Mouse (Mus musculus): ENCODE results near the gene Galnt10. TPM values are rescaled to one million over a fixed set of nuclear protein-coding genes. Genes with fewer than 3 reads are reported as not detected.
A peak's percentile ranks its signal among the peaks of the same experiment; 100 is the strongest.

The Galnt10 gene
- total RNA-seq, 1 experiment = 13.5 TPM

GRCm38 (mm10) chr11:57707114-57707798, 62.0 kb downstream of the Galnt10 start:
- H3K4me3 ChIP-seq (ENCODE audit: insufficient read depth in 1 of 2, low read depth in 1 of 2, low read length in 2 of 2, poor library complexity in 1 of 2, severe bottlenecking in 1 of 2) = no peak overlapping the region
- no peak overlapping the region for H3K9ac ChIP-seq (ENCODE audit: insufficient read depth, low read depth, low read length, poor library complexity, severe bottlenecking)
- TF ChIP-seq MAFK (IDR thresholded peaks at IDR 0.05; ENCODE audit: insufficient read depth, low read depth, low read length) = 0 out of 2 replicates have a peak, but pooled peaks have one; percentile 68
- no peak for TF ChIP-seq HCFC1 (IDR thresholded peaks at IDR 0.05; ENCODE audit: borderline replicate concordance, insufficient read depth, low read length)
- no peak for TF ChIP-seq CHD2 (IDR thresholded peaks at IDR 0.05; ENCODE audit: low read depth, low read length)
- no peaks in the 10 kb centered on the region for H3K4me1 ChIP-seq (ENCODE audit: control insufficient read depth in 2 of 2, insufficient read depth in 2 of 2, low read length in 2 of 2, poor library complexity in 1 of 2)
- no peak for DNase-seq (ENCODE audit: low read depth, low spot score)
- H3K36me3 ChIP-seq (ENCODE audit: control insufficient read depth, insufficient read depth, low read length, poor library complexity, severe bottlenecking) = no peaks in the 10 kb centered on the region; the same call in 1 of the 2 replicates
- H3K27ac ChIP-seq (ENCODE audit: insufficient read depth, low read depth, low read length, poor library complexity, severe bottlenecking) = no peak overlapping the region
- in situ Hi-C loops (cut with MboI; ENCODE audit: low sequenced_read_pairs in 2 of 2, unreplicated experiment in 2 of 2) = no loop called here
- no peaks in the 10 kb centered on the region for H3K9me3 ChIP-seq (ENCODE audit: control insufficient read depth, insufficient read depth, low read depth, low read length)

- TF ChIP-seq ZC3H11A (IDR thresholded peaks at IDR 0.05; ENCODE audit: borderline replicate concordance, low read depth, low read length) (no peak), CHD2 (IDR thresholded peaks at IDR 0.05; ENCODE audit: low read depth, low read length) (no peak)
- in situ Hi-C loops (cut with MboI; ENCODE audit: low sequenced_read_pairs in 2 of 2, unreplicated experiment in 2 of 2) = no loop called here
- Histone ChIP-seq H3K9me3 (ENCODE audit: control insufficient read depth, insufficient read depth, low read depth, low read length) (no peaks in the 10 kb centered on the region), H3K4me3 (ENCODE audit: insufficient read depth in 1 of 2, low read depth in 1 of 2, low read length in 2 of 2, poor library complexity in 1 of 2, severe bottlenecking in 1 of 2) (no peak overlapping the region), H3K36me3 (ENCODE audit: control insufficient read depth, insufficient read depth, low read length, poor library complexity, severe bottlenecking) (no peaks in the 10 kb centered on the region; the same call in 1 of the 2 replicates), H3K27ac (ENCODE audit: insufficient read depth, low read depth, low read length, poor library complexity, severe bottlenecking) (no peak overlapping the region), H3K9ac (ENCODE audit: insufficient read depth, low read depth, low read length, poor library complexity, severe bottlenecking) (no peak overlapping the region), H3K4me1 (ENCODE audit: control insufficient read depth in 2 of 2, insufficient read depth in 2 of 2, low read length in 2 of 2, poor library complexity in 1 of 2) (no peaks in the 10 kb centered on the region)
- no peak for DNase-seq (ENCODE audit: low read depth, low spot score)
Measured at GRCm38 (mm10) chr11:57708174-57709154, 63.2 kb downstream of the Galnt10 start.

GRCm38 (mm10) chr11:57713960-57714359, 68.7 kb downstream of the Galnt10 start:
- Histone ChIP-seq H3K36me3 (ENCODE audit: control insufficient read depth, insufficient read depth, low read length, poor library complexity, severe bottlenecking) (no peaks in the 10 kb centered on the region; the same call in 1 of the 2 replicates), H3K4me1 (ENCODE audit: control insufficient read depth in 2 of 2, insufficient read depth in 2 of 2, low read length in 2 of 2, poor library complexity in 1 of 2) (peaks cover 0 to 2% of the 10 kb centered on the region in 2 experiments; a peak in 1 of 4 replicates), H3K9ac (ENCODE audit: insufficient read depth, low read depth, low read length, poor library complexity, severe bottlenecking) (no peak overlapping the region), H3K4me3 (ENCODE audit: insufficient read depth in 1 of 2, low read depth in 1 of 2, low read length in 2 of 2, poor library complexity in 1 of 2, severe bottlenecking in 1 of 2) (no peak overlapping the region), H3K27ac (ENCODE audit: insufficient read depth, low read depth, low read length, poor library complexity, severe bottlenecking) (no peak overlapping the region), H3K9me3 (ENCODE audit: control insufficient read depth, insufficient read depth, low read depth, low read length) (no peaks in the 10 kb centered on the region)
- TF ChIP-seq MAFK (IDR thresholded peaks at IDR 0.05; ENCODE audit: insufficient read depth, low read depth, low read length) (no peak), ZC3H11A (IDR thresholded peaks at IDR 0.05; ENCODE audit: borderline replicate concordance, low read depth, low read length) (no peak), ZNF384 (IDR thresholded peaks at IDR 0.05; ENCODE audit: low read depth, low read length) (no peak)
- in situ Hi-C loops (cut with MboI; ENCODE audit: low sequenced_read_pairs in 2 of 2, unreplicated experiment in 2 of 2) = no loop called here
- no peak for DNase-seq (ENCODE audit: low read depth, low spot score)

DNA sequence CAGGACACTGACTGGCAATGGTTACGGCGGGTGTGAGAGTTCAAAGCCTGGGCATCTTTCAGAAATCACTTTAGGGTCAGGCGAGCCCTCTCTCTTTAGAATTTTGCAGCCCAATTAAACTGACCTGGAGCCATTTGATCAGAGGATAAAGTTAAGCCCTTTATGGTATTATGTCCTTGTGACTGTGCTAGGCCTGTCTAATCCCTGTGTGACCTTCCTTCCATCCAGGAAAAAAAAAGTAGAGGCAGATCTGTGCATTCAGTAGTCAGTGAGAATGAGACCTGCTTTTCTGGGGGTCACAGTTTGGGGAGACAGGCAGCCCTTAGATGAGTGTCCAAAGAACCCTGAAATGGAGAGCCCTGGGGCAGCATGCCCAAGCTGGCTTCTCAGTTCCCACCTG, 71.5 kb downstream of the Galnt10 start:
- H3K27ac ChIP-seq (ENCODE audit: insufficient read depth, low read depth, low read length, poor library complexity, severe bottlenecking) = no peak overlapping the region
- H3K36me3 ChIP-seq (ENCODE audit: control insufficient read depth, insufficient read depth, low read length, poor library complexity, severe bottlenecking) = no peaks in the 10 kb centered on the region; the same call in 1 of the 2 replicates
- H3K9me3 ChIP-seq (ENCODE audit: control insufficient read depth, insufficient read depth, low read depth, low read length) = no peaks in the 10 kb centered on the region
- no peak for DNase-seq (ENCODE audit: low read depth, low spot score)
- H3K4me1 ChIP-seq (ENCODE audit: control insufficient read depth in 2 of 2, insufficient read depth in 2 of 2, low read length in 2 of 2, poor library complexity in 1 of 2) = peaks cover 0 to 6% of the 10 kb centered on the region in 2 experiments; a peak in 1 of 4 replicates
- in situ Hi-C loops (cut with MboI; ENCODE audit: low sequenced_read_pairs in 2 of 2, unreplicated experiment in 2 of 2) = no loop called here
- no peak overlapping the region for H3K9ac ChIP-seq (ENCODE audit: insufficient read depth, low read depth, low read length, poor library complexity, severe bottlenecking)
- no peak for TF ChIP-seq ZNF384 (IDR thresholded peaks at IDR 0.05; ENCODE audit: low read depth, low read length)
- TF ChIP-seq HCFC1 (IDR thresholded peaks at IDR 0.05; ENCODE audit: borderline replicate concordance, insufficient read depth, low read length) = no peak
- no peak for TF ChIP-seq ZC3H11A (IDR thresholded peaks at IDR 0.05; ENCODE audit: borderline replicate concordance, low read depth, low read length)
- TF ChIP-seq CHD2 (IDR thresholded peaks at IDR 0.05; ENCODE audit: low read depth, low read length) = no peak
- TF ChIP-seq MAFK (IDR thresholded peaks at IDR 0.05; ENCODE audit: insufficient read depth, low read depth, low read length) = no peak
- no peak overlapping the region for H3K4me3 ChIP-seq (ENCODE audit: insufficient read depth in 1 of 2, low read depth in 1 of 2, low read length in 2 of 2, poor library complexity in 1 of 2, severe bottlenecking in 1 of 2)

Data from ES-E14 (cell line).